Mouse (Mus musculus): Measurements from ENCODE around the gene Hbq1b. TPM values are rescaled to one million over a fixed set of nuclear protein-coding genes. Genes with fewer than 3 reads are reported as not detected.

The Hbq1b gene
- 1 to 10 TPM; 2.6 to 5.5 TPM for total RNA-seq (2023)

GRCm38 (mm10) chr11:32286695-32287492 is at the start of gene Hbq1b:
Gene Hbq1b, plus strand, starts transcription at chr11:32286965.

GRCm38 (mm10) chr11:32267188-32267884 is 19.4 kb upstream of the Hbq1b start, which contains the start of gene Nprl3:
Gene Nprl3, minus strand, starts transcription at chr11:32267707.

DNA sequence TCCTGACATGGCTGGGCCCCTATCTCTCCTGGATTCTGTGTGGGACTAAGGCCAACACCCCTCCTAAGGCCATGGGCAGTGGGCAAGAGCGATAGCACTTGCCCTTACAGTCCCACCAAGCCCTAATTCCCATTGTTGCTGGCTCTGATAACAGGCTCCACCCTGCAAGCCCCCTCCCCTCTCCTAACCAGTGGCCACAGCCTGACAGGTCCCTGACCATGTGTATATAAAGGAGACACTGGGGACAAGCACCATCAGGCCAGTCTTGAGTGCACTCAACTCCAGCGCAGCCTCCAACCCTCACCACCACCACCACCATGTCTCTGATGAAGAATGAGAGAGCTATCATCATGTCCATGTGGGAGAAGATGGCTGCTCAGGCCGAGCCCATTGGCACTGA is 10.4 kb upstream of the Hbq1b start, which contains the start of gene Hba-x:
Gene Hba-x (plus strand): TSS at position 54 of the 400 bp plus-strand sequence.

GRCm38 (mm10) chr11:32283091-32283777 is 3.5 kb upstream of the Hbq1b start, which contains the start of gene Hba-a1:
Gene Hba-a1, plus strand, starts transcription at chr11:32283511.

DNA sequence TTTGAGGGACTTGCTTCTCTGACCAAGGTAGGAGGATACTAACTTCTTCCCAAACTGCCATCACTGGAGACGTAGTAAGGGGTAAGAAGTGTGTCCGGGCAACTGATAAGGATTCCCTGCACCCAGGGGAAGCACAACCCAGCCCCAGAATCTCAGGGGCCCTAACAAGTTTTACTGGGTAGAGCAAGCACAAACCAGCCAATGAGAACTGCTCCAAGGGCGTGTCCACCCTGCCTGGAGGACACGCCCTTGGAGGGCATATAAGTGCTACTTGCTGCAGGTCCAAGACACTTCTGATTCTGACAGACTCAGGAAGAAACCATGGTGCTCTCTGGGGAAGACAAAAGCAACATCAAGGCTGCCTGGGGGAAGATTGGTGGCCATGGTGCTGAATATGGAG is 9.4 kb downstream of the Hbq1b start, which contains the start of gene Hba-a2:
Gene Hba-a2 (plus strand): TSS at position 287 of the 400 bp plus-strand sequence.

DNA sequence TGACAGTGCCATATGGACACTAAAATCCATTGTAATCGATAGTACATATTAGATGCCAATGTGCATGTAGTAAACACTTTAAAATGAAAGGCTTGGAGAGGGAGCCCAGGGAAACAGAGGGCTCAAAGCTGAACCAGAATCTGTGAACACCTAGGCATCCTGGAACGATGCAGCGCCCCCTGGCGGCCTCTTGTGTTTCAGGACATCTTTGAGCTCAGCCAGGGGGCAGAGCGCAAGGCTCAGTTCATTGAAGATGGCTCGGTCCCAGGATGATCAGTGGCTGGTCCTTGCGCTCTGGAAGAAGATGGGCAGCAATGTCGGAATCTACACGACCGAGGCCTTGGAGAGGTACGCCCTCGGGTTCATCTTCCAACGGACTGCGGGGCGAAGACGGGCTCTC is 13.1 kb downstream of the Hbq1b start, which contains the start of gene Hbq1a:
Gene Hbq1a (plus strand): TSS at position 205 of the 400 bp plus-strand sequence.

Other genes with a start within 250 kb of the Hbq1b start
- gene Il9r, start 86.7 kb upstream of the Hbq1b start, total RNA-seq (2023) = under 1 TPM; 0.09 to 0.18 TPM
- gene Snrnp25, start 81.5 kb upstream of the Hbq1b start, total RNA-seq (2023) = 10 to 100 TPM; 12.7 to 13.7 TPM
- gene Rhbdf1, start 64.7 kb upstream of the Hbq1b start, total RNA-seq (2023) = under 1 TPM; 0.59 to 0.60 TPM
- gene Mpg, start 60.5 kb upstream of the Hbq1b start, total RNA-seq (2023) = 1 to 10 TPM; 6.5 to 8.1 TPM
- gene Nprl3, start 19.3 kb upstream of the Hbq1b start, total RNA-seq (2023) = 10 to 100 TPM; 12.6 to 18.4 TPM
- gene Hba-x, start 10.6 kb upstream of the Hbq1b start, total RNA-seq (2023) = not detected
- 1,000 to 10,000 TPM in 1 of 2 experiments, 100 to 1,000 TPM in 1; 698 to 1,330 TPM for gene Hba-a1, start 3.5 kb upstream of the Hbq1b start, total RNA-seq (2023)
- 100 to 1,000 TPM; 250 to 473 TPM for gene Hba-a2, start 9.5 kb downstream of the Hbq1b start, total RNA-seq (2023)
- not detected for gene Hbq1a, start 13.1 kb downstream of the Hbq1b start, total RNA-seq (2023)
- gene Sh3pxd2b, start 60.9 kb downstream of the Hbq1b start, total RNA-seq (2023) = 1 to 10 TPM; 3.6 to 5.6 TPM
- 1 to 10 TPM; 1.5 to 2.3 TPM for gene Ubtd2, start 168.4 kb downstream of the Hbq1b start, total RNA-seq (2023)
- 1 to 10 TPM in 1 of 2 experiments, under 1 TPM in 1; 0.57 to 1.3 TPM for gene Efcab9, start 245.1 kb downstream of the Hbq1b start, total RNA-seq (2023)
- 100 to 1,000 TPM; 143 to 170 TPM for gene Stk10, start 246.3 kb downstream of the Hbq1b start, total RNA-seq (2023)

Data from neutrophil, adult 83 days (primary cell).